Mouse (Mus musculus) CH12.LX (cell line): ENCODE results near the gene E030018B13Rik. TPM values are rescaled to one million over a fixed set of nuclear protein-coding genes. Genes with fewer than 3 reads are reported as not detected.

ENCODE experiments used
- DNase-seq: peaks from one replicate; pipeline ENCODE4 v3.0.0-alpha.2; 2013; ENCODE audit errors: extremely low read depth
- H3K27ac ChIP-seq: 2 replicates; pipeline ENCODE4 v1.5.1; 2012; ENCODE audit warnings: low read depth, mild to moderate bottlenecking, control low read depth, moderate library complexity; ENCODE audit not compliant: insufficient read depth
- H3K27me3 ChIP-seq: replicated peaks from 2 replicates; pipeline ENCODE3; 2012; ENCODE audit warnings: inconsistent platforms
- H3K36me3 ChIP-seq, 2 experiments: replicated peaks in 1 of 2; 2 replicates each; pipeline versions ENCODE3 to v1.6.1; 2012; ENCODE audit warnings: inconsistent platforms in 1 of 2, low read length in 1 of 2, mild to moderate bottlenecking in 1 of 2, mixed read lengths in 1 of 2, moderate library complexity in 1 of 2; ENCODE audit not compliant: control insufficient read depth in 1 of 2, insufficient read depth in 1 of 2
- H3K4me1 ChIP-seq, 2 experiments: 2 replicates each; pipeline ENCODE4 v1.6.1; 2012; ENCODE audit warnings: inconsistent platforms in 1 of 2, moderate library complexity in 1 of 2; ENCODE audit not compliant: insufficient read depth in 2 of 2, control insufficient read depth in 1 of 2
- H3K4me2 ChIP-seq: 2 replicates; pipeline ENCODE4 v1.6.1; 2012; ENCODE audit warnings: low read depth, mild to moderate bottlenecking, control low read depth; ENCODE audit not compliant: poor library complexity, insufficient read depth, severe bottlenecking
- H3K4me3 ChIP-seq, 3 experiments: fragments of 150-350 bp in 1 of 3; sonication (generic) in 1 of 3; replicated peaks in 1 of 3; 2 replicates each; pipeline versions ENCODE3 to v1.5.1; 2011 to 2012; ENCODE audit warnings: low read depth in 2 of 3, low read length in 2 of 3, mild to moderate bottlenecking in 2 of 3, moderate library complexity in 2 of 3, control low read depth in 1 of 3, improper control_type of control experiment in 1 of 3, inconsistent platforms in 1 of 3, mixed read lengths in 1 of 3; ENCODE audit not compliant: poor library complexity in 1 of 3
- H3K79me2 ChIP-seq: replicated peaks from 2 replicates; pipeline ENCODE4 v1.6.1; 2012; ENCODE audit warnings: mild to moderate bottlenecking, moderate library complexity; ENCODE audit not compliant: control insufficient read depth, poor library complexity, insufficient read depth, severe bottlenecking; ENCODE audit errors: extremely low read depth
- H3K9ac ChIP-seq: 2 replicates; pipeline ENCODE4 v1.6.1; 2012; ENCODE audit warnings: low read depth, mild to moderate bottlenecking, control low read depth, moderate library complexity; ENCODE audit not compliant: insufficient read depth
- H3K9me3 ChIP-seq: replicated peaks from 2 replicates; pipeline ENCODE3; 2012; ENCODE audit warnings: low read length, inconsistent platforms, mixed read lengths
- BHLHE40 ChIP-seq: IDR thresholded peaks from 2 replicates; pipeline ENCODE4 v1.6.1; 2011; ENCODE audit warnings: mild to moderate bottlenecking, low read depth, low read length, improper control_type of control experiment
- CHD1 ChIP-seq: IDR thresholded peaks from 2 replicates; pipeline ENCODE4 v1.6.1; 2012; ENCODE audit warnings: low read depth, low read length, improper control_type of control experiment, inconsistent platforms
- CTCF ChIP-seq, 2 experiments: IDR thresholded peaks in 1 of 2; conservative IDR thresholded peaks in 1 of 2; 2 replicates each; pipeline ENCODE4 v1.5.1; 2011 to 2012; ENCODE audit warnings: low read depth in 2 of 2, low read length in 2 of 2, improper control_type of control experiment in 1 of 2, inconsistent platforms in 1 of 2, mild to moderate bottlenecking in 1 of 2, moderate library complexity in 1 of 2
- E2F4 ChIP-seq: IDR thresholded peaks from 2 replicates; pipeline ENCODE4 v1.6.1; 2011; ENCODE audit warnings: low read depth, low read length, improper control_type of control experiment; ENCODE audit not compliant: insufficient replicate concordance
- ELF1 ChIP-seq: IDR thresholded peaks from 2 replicates; pipeline ENCODE4 v1.6.1; 2014; ENCODE audit warnings: low read depth, mild to moderate bottlenecking, inconsistent platforms, low read length, improper control_type of control experiment
- ETS1 ChIP-seq: conservative IDR thresholded peaks from 2 replicates; pipeline ENCODE4 v1.6.1; 2012; ENCODE audit warnings: low read depth, mild to moderate bottlenecking, inconsistent platforms, low read length, improper control_type of control experiment, moderate library complexity
- GABPA ChIP-seq: IDR thresholded peaks from 2 replicates; pipeline ENCODE4 v1.6.1; 2012; ENCODE audit warnings: low read depth, low read length, improper control_type of control experiment, inconsistent platforms; ENCODE audit not compliant: insufficient replicate concordance
- HCFC1 ChIP-seq: IDR thresholded peaks from 2 replicates; pipeline ENCODE4 v1.6.1; 2012; ENCODE audit warnings: low read depth, mild to moderate bottlenecking, inconsistent platforms, low read length, improper control_type of control experiment
- IRF4 ChIP-seq: IDR thresholded peaks from 2 replicates; pipeline ENCODE4 v1.6.1; 2014; ENCODE audit warnings: low read depth, mild to moderate bottlenecking, inconsistent platforms, low read length, improper control_type of control experiment
- JUND ChIP-seq: conservative IDR thresholded peaks from 2 replicates; pipeline ENCODE4 v1.6.1; 2011; ENCODE audit warnings: low read depth, low read length, improper control_type of control experiment
- MAX ChIP-seq: IDR thresholded peaks from 2 replicates; pipeline ENCODE4 v1.6.1; 2011; ENCODE audit warnings: low read length, improper control_type of control experiment
- MEF2A ChIP-seq: IDR thresholded peaks from 2 replicates; pipeline ENCODE4 v1.6.1; 2014; ENCODE audit warnings: low read depth, mild to moderate bottlenecking, inconsistent platforms, low read length, improper control_type of control experiment, borderline replicate concordance
- MYC ChIP-seq: IDR thresholded peaks from 2 replicates; pipeline ENCODE4 v1.6.1; 2011; ENCODE audit warnings: low read depth, mild to moderate bottlenecking, improper control_type of control experiment, low read length
- NELFE ChIP-seq: IDR thresholded peaks from 2 replicates; pipeline ENCODE4 v1.6.1; 2011; ENCODE audit warnings: low read depth, low read length, improper control_type of control experiment
- NRF1 ChIP-seq: IDR thresholded peaks from 2 replicates; pipeline ENCODE4 v1.6.1; 2014; ENCODE audit warnings: low read depth, mild to moderate bottlenecking, inconsistent platforms, low read length, improper control_type of control experiment, moderate library complexity
- POLR2A ChIP-seq: IDR thresholded peaks from 2 replicates; pipeline ENCODE4 v1.6.1; 2011; ENCODE audit warnings: low read depth, mild to moderate bottlenecking, improper control_type of control experiment, low read length
- POLR2AphosphoS2 ChIP-seq: IDR thresholded peaks from 2 replicates; pipeline ENCODE4 v1.6.1; 2011; ENCODE audit warnings: low read depth, low read length, improper control_type of control experiment
- RAD21 ChIP-seq: IDR thresholded peaks from 2 replicates; pipeline ENCODE4 v1.6.1; 2011; ENCODE audit warnings: low read depth, mild to moderate bottlenecking, low read length, improper control_type of control experiment, moderate library complexity
- SIN3A ChIP-seq: IDR thresholded peaks from 2 replicates; pipeline ENCODE4 v1.6.1; 2012; ENCODE audit warnings: low read length, improper control_type of control experiment, inconsistent platforms
- TBP ChIP-seq: conservative IDR thresholded peaks from 2 replicates; pipeline ENCODE4 v1.6.1; 2011; ENCODE audit warnings: low read depth, low read length, improper control_type of control experiment
- TCF12 ChIP-seq: IDR thresholded peaks from 2 replicates; pipeline ENCODE4 v1.6.1; 2014; ENCODE audit warnings: low read depth, mild to moderate bottlenecking, inconsistent platforms, low read length, improper control_type of control experiment
- UBTF ChIP-seq: IDR thresholded peaks from 2 replicates; pipeline ENCODE4 v1.6.1; 2012; ENCODE audit warnings: low read depth, mild to moderate bottlenecking, inconsistent platforms, low read length, improper control_type of control experiment, moderate library complexity
- USF1 ChIP-seq: IDR thresholded peaks from 2 replicates; pipeline ENCODE4 v1.6.1; 2014; ENCODE audit warnings: low read depth, mild to moderate bottlenecking, inconsistent platforms, low read length, improper control_type of control experiment
- ZC3H11A ChIP-seq: IDR thresholded peaks from 2 replicates; pipeline ENCODE4 v1.6.1; 2012; ENCODE audit warnings: low read depth, mild to moderate bottlenecking, inconsistent platforms, low read length, improper control_type of control experiment
- ZKSCAN1 ChIP-seq: IDR thresholded peaks from 2 replicates; pipeline ENCODE4 v1.6.1; 2012; ENCODE audit warnings: low read depth, inconsistent platforms, low read length, improper control_type of control experiment, borderline replicate concordance
- ZMIZ1 ChIP-seq: IDR thresholded peaks from 2 replicates; pipeline ENCODE4 v1.6.1; 2012; ENCODE audit warnings: low read depth, mild to moderate bottlenecking, inconsistent platforms, low read length, improper control_type of control experiment
- ZNF384 ChIP-seq: IDR thresholded peaks from 2 replicates; pipeline ENCODE4 v1.6.1; 2012; ENCODE audit warnings: low read depth, low read length, improper control_type of control experiment, inconsistent platforms
- dilution Hi-C: fragments of 300-500 bp; cut with MboI; formaldehyde crosslinking; loops from 2 replicates; pipeline ENCODE4 v1.14.3; 2020; ENCODE audit warnings: low sequenced_read_pairs; ENCODE audit not compliant: extremely low pct_unique_long_range_greater_than_20kb, extremely low pct_ligation_motif_present
- in situ Hi-C: fragments of 300-500 bp; cut with MboI; formaldehyde crosslinking; loops from 3 replicates; pipeline ENCODE4 v1.14.3; 2019; ENCODE audit warnings: low sequenced_read_pairs, low pct_ligation_motif_present, low pct_unique_long_range_greater_than_20kb, mixed read lengths
- polyA plus RNA-seq: library from polyadenylated mRNA; unstranded; fragments of >175 nt; gene quantifications from 2 replicates; pipeline ENCODE4 v1.2.1, GENCODE M21; 2012; ENCODE audit warnings: low read depth; ENCODE audit not compliant: insufficient read length
- total RNA-seq, 2 experiments: library from RNA; depleted of rRNA; stranded (reverse); fragments of 300-350 nt in 1 of 2; fragments of >200 nt in 1 of 2; gene quantifications; 2 replicates each; pipeline ENCODE4 v1.2.3; 2012 to 2014

E030018B13Rik gene
- total and polyA plus RNA-seq, 3 experiments: not detected

- TF ChIP-seq TCF12: no peak
- TF ChIP-seq ETS1: no peak; the same call in 1 of the 2 replicates
- TF ChIP-seq HCFC1: no peak
- TF ChIP-seq ZC3H11A: no peak
- no peak for TF ChIP-seq ZNF384
- TF ChIP-seq UBTF: peak; percentile 84; the same call in 1 of the 2 replicates
- no peak for TF ChIP-seq MYC
- TF ChIP-seq BHLHE40: no peak
- TF ChIP-seq CHD1: no peak
- TF ChIP-seq ELF1: no peak
- TF ChIP-seq E2F4: no peak
- no peak for TF ChIP-seq POLR2AphosphoS2
- no peak for TF ChIP-seq NELFE
- TF ChIP-seq RAD21: peak; percentile 17
- TF ChIP-seq POLR2A: peak; percentile 44
- TF ChIP-seq MEF2A: no peak
- TF ChIP-seq SIN3A: no peak; the same call in 1 of the 2 replicates
- TF ChIP-seq ZKSCAN1: no peak
- no peak for TF ChIP-seq NRF1
- TF ChIP-seq ZMIZ1: 0 out of 2 replicates have a peak, but pooled peaks have one; percentile 16
- no peak for TF ChIP-seq GABPA
- peak; percentile 0 for TF ChIP-seq MAX
- TF ChIP-seq USF1: no peak
- peak in 1 of 2 experiments; percentile 39; a peak in 2 of 4 replicates for TF ChIP-seq CTCF (conservative IDR thresholded peaks at IDR 0.05 in 1 of 2, IDR thresholded peaks at IDR 0.05 in 1 of 2; ENCODE audit: low read depth in 2 of 2, low read length in 2 of 2)
- TF ChIP-seq JUND: no peak
- no peak for TF ChIP-seq TBP
- no peak for TF ChIP-seq IRF4
- TF ChIP-seq, all 38 proteins: peak for 6
- peak overlapping the region; percentile 68 to 79 (median 72) for H3K4me3 ChIP-seq
- H3K36me3 ChIP-seq: peaks cover 0 to under 1% of the 10 kb centered on the region in 2 experiments
- peak overlapping the region; percentile 90 for H3K27ac ChIP-seq
- peaks cover 10 to 31% of the 10 kb centered on the region in 2 experiments for H3K4me1 ChIP-seq
- dilution Hi-C loops (no loop called here), in situ Hi-C loops (no loop called here)
- peak overlapping the region; percentile 4; the same call in 1 of the 2 replicates for H3K4me2 ChIP-seq
- peaks cover 10% of the 10 kb centered on the region for H3K27me3 ChIP-seq
- H3K79me2 ChIP-seq: peaks cover 8% of the 10 kb centered on the region
- peak; percentile 74 for DNase-seq
- H3K9me3 ChIP-seq: no peaks in the 10 kb centered on the region
- peak overlapping the region; percentile 69 for H3K9ac ChIP-seq
Measured at GRCm38 (mm10) chr7:63939397-63939951, 22.8 kb downstream of the E030018B13Rik start.
